Mouse (Mus musculus): ENCODE measurements around the gene Tas2r144. TPM values are rescaled to one million over a fixed set of nuclear protein-coding genes. Genes with fewer than 3 reads are reported as not detected.

The Tas2r144 gene
- total and polyA plus RNA-seq, 3 experiments, result not detected

DNA sequence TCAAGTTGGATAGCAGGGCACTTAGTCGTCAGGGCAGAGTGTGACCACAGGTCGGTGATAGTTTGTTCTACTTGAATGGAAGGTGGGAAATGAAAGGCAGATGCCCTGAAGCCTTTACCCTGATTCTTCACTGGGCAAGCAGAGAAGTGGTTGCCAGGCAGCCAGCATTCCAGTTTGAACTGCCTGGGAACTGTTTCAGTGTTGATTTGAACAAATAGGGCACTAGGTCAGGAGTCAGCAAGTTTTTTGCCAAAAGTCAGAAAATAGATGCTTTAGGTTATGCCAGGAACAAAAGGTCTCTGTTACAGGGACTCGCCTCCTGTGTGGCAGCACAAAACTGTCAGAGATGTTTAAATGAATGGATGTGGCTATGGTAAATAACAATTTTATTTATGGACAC is 7.2 kb downstream of the Tas2r144 start:
- Histone ChIP-seq H3K79me2 (replicated peaks; ENCODE audit: control insufficient read depth, extremely low read depth, insufficient read depth, poor library complexity, severe bottlenecking) (no peaks in the 10 kb centered on the region), H3K27me3 (replicated peaks) (no peaks in the 10 kb centered on the region), H3K27ac (ENCODE audit: insufficient read depth, low read depth) (no peak overlapping the region), H3K4me2 (ENCODE audit: insufficient read depth, low read depth, poor library complexity, severe bottlenecking) (no peak overlapping the region), H3K4me3 (replicated peaks in 1 of 3; ENCODE audit: low read depth in 2 of 3, low read length in 2 of 3, poor library complexity in 1 of 3) (no peak overlapping the region), H3K4me1 (ENCODE audit: control insufficient read depth in 1 of 2, insufficient read depth in 2 of 2) (no peaks in the 10 kb centered on the region), H3K9ac (ENCODE audit: insufficient read depth, low read depth) (no peak overlapping the region), H3K36me3 (replicated peaks in 1 of 2; ENCODE audit: control insufficient read depth in 1 of 2, insufficient read depth in 1 of 2, low read length in 1 of 2) (no peaks in the 10 kb centered on the region), H3K9me3 (replicated peaks; ENCODE audit: low read length) (no peaks in the 10 kb centered on the region)
- TF ChIP-seq CHD1 (IDR thresholded peaks at IDR 0.05; ENCODE audit: low read depth, low read length) (no peak), MXI1 (IDR thresholded peaks at IDR 0.05; ENCODE audit: low read depth, low read length) (no peak), MAFK (IDR thresholded peaks at IDR 0.05; ENCODE audit: insufficient replicate concordance, low read length) (no peak), HCFC1 (IDR thresholded peaks at IDR 0.05; ENCODE audit: low read depth, low read length) (no peak), SMC3 (IDR thresholded peaks at IDR 0.05; ENCODE audit: low read depth, low read length) (no peak), JUN (IDR thresholded peaks at IDR 0.05; ENCODE audit: insufficient read depth, low read depth, low read length) (no peak)
- DNase-seq (ENCODE audit: extremely low read depth), result no peak
- dilution Hi-C loops (cut with MboI; ENCODE audit: extremely low pct_ligation_motif_present, extremely low pct_unique_long_range_greater_than_20kb, low sequenced_read_pairs), result no loop called here
- in situ Hi-C loops (cut with MboI; ENCODE audit: low pct_ligation_motif_present, low pct_unique_long_range_greater_than_20kb, low sequenced_read_pairs), result no loop called here

DNA sequence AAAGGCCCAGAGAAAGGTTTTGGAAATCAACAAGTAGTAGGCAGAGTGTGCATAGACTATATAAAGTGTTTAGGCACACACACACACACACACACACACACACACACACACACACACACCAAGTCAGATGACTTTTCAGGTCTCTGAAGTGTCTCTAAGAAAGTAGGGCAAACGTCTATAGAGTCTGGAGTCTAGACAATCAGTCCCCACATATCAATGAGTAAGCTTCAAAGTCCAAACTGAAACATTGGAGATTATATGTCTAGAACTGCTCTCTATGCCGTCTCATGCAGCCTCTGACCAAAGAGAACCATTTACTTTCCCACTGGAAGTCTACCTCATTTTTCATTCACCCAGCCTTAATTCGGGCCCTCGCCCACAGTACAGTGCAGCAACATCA is 9.9 kb downstream of the Tas2r144 start:
- dilution Hi-C loops (cut with MboI; ENCODE audit: extremely low pct_ligation_motif_present, extremely low pct_unique_long_range_greater_than_20kb, low sequenced_read_pairs), result no loop called here
- no peak overlapping the region for H3K4me2 ChIP-seq (ENCODE audit: insufficient read depth, low read depth, poor library complexity, severe bottlenecking)
- TF ChIP-seq E2F4 (IDR thresholded peaks at IDR 0.05; ENCODE audit: insufficient replicate concordance, low read depth, low read length) (no peak), POLR2A (IDR thresholded peaks at IDR 0.05; ENCODE audit: low read depth, low read length) (no peak), MEF2A (IDR thresholded peaks at IDR 0.05; ENCODE audit: borderline replicate concordance, low read depth, low read length) (no peak), PAX5 (IDR thresholded peaks at IDR 0.05; ENCODE audit: low read length) (no peak), NRF1 (IDR thresholded peaks at IDR 0.05; ENCODE audit: low read depth, low read length) (no peak), RCOR1 (conservative IDR thresholded peaks at IDR 0.05; ENCODE audit: low read depth, low read length) (no peak), CTCF (conservative IDR thresholded peaks at IDR 0.05 in 1 of 2, IDR thresholded peaks at IDR 0.05 in 1 of 2; ENCODE audit: low read depth in 2 of 2, low read length in 2 of 2) (no peak), JUND (conservative IDR thresholded peaks at IDR 0.05; ENCODE audit: low read depth, low read length) (no peak), ZNF384 (IDR thresholded peaks at IDR 0.05; ENCODE audit: low read depth, low read length) (no peak), NELFE (IDR thresholded peaks at IDR 0.05; ENCODE audit: low read depth, low read length) (no peak), TCF12 (IDR thresholded peaks at IDR 0.05; ENCODE audit: low read depth, low read length) (no peak), UBTF (IDR thresholded peaks at IDR 0.05; ENCODE audit: low read depth, low read length) (no peak), HCFC1 (IDR thresholded peaks at IDR 0.05; ENCODE audit: low read depth, low read length) (no peak), SMC3 (IDR thresholded peaks at IDR 0.05; ENCODE audit: low read depth, low read length) (no peak), TBP (conservative IDR thresholded peaks at IDR 0.05; ENCODE audit: low read depth, low read length) (no peak), ZMIZ1 (IDR thresholded peaks at IDR 0.05; ENCODE audit: low read depth, low read length) (no peak), POLR2AphosphoS2 (IDR thresholded peaks at IDR 0.05; ENCODE audit: low read depth, low read length) (no peak), ZKSCAN1 (IDR thresholded peaks at IDR 0.05; ENCODE audit: borderline replicate concordance, low read depth, low read length) (no peak), BHLHE40 (IDR thresholded peaks at IDR 0.05; ENCODE audit: low read depth, low read length) (no peak), CHD2 (IDR thresholded peaks at IDR 0.05; ENCODE audit: low read length) (no peak)
- no peak overlapping the region for H3K9ac ChIP-seq (ENCODE audit: insufficient read depth, low read depth)
- H3K36me3 ChIP-seq (replicated peaks in 1 of 2; ENCODE audit: control insufficient read depth in 1 of 2, insufficient read depth in 1 of 2, low read length in 1 of 2), result no peaks in the 10 kb centered on the region
- no peaks in the 10 kb centered on the region for H3K79me2 ChIP-seq (replicated peaks; ENCODE audit: control insufficient read depth, extremely low read depth, insufficient read depth, poor library complexity, severe bottlenecking)
- no peaks in the 10 kb centered on the region for H3K4me1 ChIP-seq (ENCODE audit: control insufficient read depth in 1 of 2, insufficient read depth in 2 of 2)
- H3K4me3 ChIP-seq (replicated peaks in 1 of 3; ENCODE audit: low read depth in 2 of 3, low read length in 2 of 3, poor library complexity in 1 of 3), result no peak overlapping the region
- in situ Hi-C loops (cut with MboI; ENCODE audit: low pct_ligation_motif_present, low pct_unique_long_range_greater_than_20kb, low sequenced_read_pairs), result loop anchor here (25.0 kb wide), 1 partner anchor 362 kb away; the partner anchor contains the start of gene Tcaf3
- no peak for DNase-seq (ENCODE audit: extremely low read depth)
- no peaks in the 10 kb centered on the region for H3K27me3 ChIP-seq (replicated peaks)
- H3K27ac ChIP-seq (ENCODE audit: insufficient read depth, low read depth), result no peak overlapping the region
- no peaks in the 10 kb centered on the region for H3K9me3 ChIP-seq (replicated peaks; ENCODE audit: low read length)
